Mouse (Mus musculus): ENCODE results near the gene Mapkbp1.
A peak's percentile ranks its signal among the peaks of the same experiment; 100 is the strongest.

DNA sequence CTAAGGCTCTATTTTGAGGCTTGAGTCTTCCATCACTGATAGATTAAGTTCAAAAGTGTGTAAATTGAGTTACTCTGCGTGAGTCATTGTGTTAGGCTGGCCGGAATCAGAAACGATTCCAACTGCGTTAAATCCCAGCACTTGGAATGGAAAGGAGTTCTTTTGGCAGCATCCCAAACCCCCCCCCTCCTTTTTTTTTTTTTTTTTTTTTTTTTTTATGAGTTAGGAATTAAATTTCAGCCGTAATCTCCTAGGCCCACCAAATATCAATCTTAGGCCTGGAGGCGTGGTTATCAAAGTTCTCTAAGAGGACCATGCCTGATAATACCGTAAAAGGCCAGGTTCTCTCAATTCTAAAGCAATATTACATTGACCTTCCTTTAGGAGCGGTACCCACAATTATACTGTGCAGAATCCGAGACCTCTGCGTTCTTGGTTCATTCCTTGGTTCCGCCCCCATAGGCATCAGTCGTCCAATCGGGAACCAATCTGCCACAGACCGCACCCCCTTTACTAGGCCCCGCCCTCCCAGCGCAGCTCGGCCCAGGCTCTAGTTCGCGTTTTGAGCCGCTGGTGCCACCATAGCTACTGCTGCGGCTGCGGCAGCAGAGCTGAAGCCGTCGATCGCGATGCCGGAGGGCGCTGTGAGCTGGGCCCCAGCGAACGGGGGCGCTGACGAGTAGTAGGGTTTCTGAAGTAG is 512 bp upstream of the Mapkbp1 start:
- peak; percentile 75 for TF ChIP-seq CTCF (IDR thresholded peaks at IDR 0.05; ENCODE audit: low read depth)
- TF ChIP-seq EP300 (IDR thresholded peaks at IDR 0.05; ENCODE audit: low read depth) = no peak

Data from liver, embryonic 14.5 days (tissue).